In genomic region chr16:23258429-23258822, GRCm38 (mm10) we compare ENCODE assay signal across 13 mouse cellular contexts. TPM values are rescaled to one million over a fixed set of nuclear protein-coding genes. Genes with fewer than 3 reads are reported as not detected.
DNase-seq lines count a peak whose midpoint lies in the region; ATAC-seq and TF ChIP-seq lines count a peak whose summit lies in the region.
"Had no signal": no experiment of that assay in that cellular context is flagged by ENCODE, and none has a peak within 500 bp of the region (broad histone marks: within the 10 kb centered on the region; RNA-seq: fewer than 3 reads in every experiment).

No protein-coding gene starts in this region.

- WGBS in heart, embryonic 11.5 days (ENCODE audit: insufficient replicate concordance) = 7% methylated on average over 7 of the region's 7 CpGs
- WGBS in lung, postnatal 0 days = 26% methylated on average over 7 of the region's 7 CpGs
- WGBS in hindbrain, embryonic 13.5 days = 3% methylated on average over 7 of the region's 7 CpGs
- WGBS in midbrain, embryonic 16.5 days = 4% methylated on average over 7 of the region's 7 CpGs

- ATAC-seq in heart, embryonic 11.5 days (replicated peaks; ENCODE audit: insufficient number of reproducible peaks, low FRiP score, low TSS enrichment) = no peak
- ATAC-seq in lung, postnatal 0 days = no peak
- 0 out of 2 replicates have a peak, but pooled peaks have one; percentile 3 for ATAC-seq in hindbrain, embryonic 13.5 days (ENCODE audit: low FRiP score)
- ATAC-seq in midbrain, embryonic 16.5 days = peak; percentile 38; the same call in 1 of the 2 replicates

- no peaks in the 10 kb centered on the region for H3K36me3 ChIP-seq in heart, embryonic 11.5 days (ENCODE audit: control insufficient read depth, insufficient read depth, low read length)
- no peaks in the 10 kb centered on the region for H3K36me3 ChIP-seq in lung, postnatal 0 days (ENCODE audit: insufficient read depth, low read length)
- H3K36me3 ChIP-seq in hindbrain, embryonic 13.5 days = peaks cover 9% of the 10 kb centered on the region; the same call in 1 of the 2 replicates
- H3K36me3 ChIP-seq in midbrain, embryonic 16.5 days (ENCODE audit: control insufficient read depth, insufficient read depth, low read length) = no peaks in the 10 kb centered on the region
- H3K36me3 ChIP-seq: G1E had no signal

- H3K4me1 ChIP-seq in heart, embryonic 11.5 days (ENCODE audit: control insufficient read depth, insufficient read depth, low read length) = peaks cover 34% of the 10 kb centered on the region
- peaks cover 7% of the 10 kb centered on the region; the same call in 1 of the 2 replicates for H3K4me1 ChIP-seq in lung, postnatal 0 days (ENCODE audit: insufficient read depth, low read depth, low read length)
- H3K4me1 ChIP-seq in hindbrain, embryonic 13.5 days (replicated peaks) = peaks cover 55% of the 10 kb centered on the region
- H3K4me1 ChIP-seq in midbrain, embryonic 16.5 days (ENCODE audit: control insufficient read depth, insufficient read depth, low read length) = peaks cover 15% of the 10 kb centered on the region; the same call in 1 of the 2 replicates

- H3K9me3 ChIP-seq in heart, embryonic 11.5 days (replicated peaks; ENCODE audit: control insufficient read depth, low read length) = no peaks in the 10 kb centered on the region
- H3K9me3 ChIP-seq in lung, postnatal 0 days (ENCODE audit: low read length) = no peaks in the 10 kb centered on the region
- no peaks in the 10 kb centered on the region for H3K9me3 ChIP-seq in hindbrain, embryonic 13.5 days
- no peaks in the 10 kb centered on the region for H3K9me3 ChIP-seq in midbrain, embryonic 16.5 days (replicated peaks; ENCODE audit: control insufficient read depth, low read length, poor library complexity, severe bottlenecking)
- H3K9me3 ChIP-seq: G1E had no signal

- TF ChIP-seq CTCF in lung, postnatal 0 days (IDR thresholded peaks at IDR 0.05) = no peak

- H3K9ac ChIP-seq in heart, embryonic 11.5 days (ENCODE audit: low read depth, low read length) = no peak overlapping the region
- H3K9ac ChIP-seq in lung, postnatal 0 days (replicated peaks; ENCODE audit: low read depth) = no peak overlapping the region
- H3K9ac ChIP-seq in hindbrain, embryonic 13.5 days = no peak overlapping the region
- H3K9ac ChIP-seq in midbrain, embryonic 16.5 days (ENCODE audit: low read depth, low read length) = no peak overlapping the region

- TF ChIP-seq EP300 in lung, postnatal 0 days (IDR thresholded peaks at IDR 0.05) = no peak

- peak overlapping the region; percentile 70 for H3K27ac ChIP-seq in heart, embryonic 11.5 days (ENCODE audit: low read depth, low read length)
- peak overlapping the region; percentile 21; the same call in 1 of the 2 replicates for H3K27ac ChIP-seq in lung, postnatal 0 days (ENCODE audit: low read length)
- peak overlapping the region; percentile 36 for H3K27ac ChIP-seq in hindbrain, embryonic 13.5 days
- H3K27ac ChIP-seq in midbrain, embryonic 16.5 days (ENCODE audit: low read length) = no peak overlapping the region

- H3K4me3 ChIP-seq in heart, embryonic 11.5 days (ENCODE audit: low read depth, low read length) = no peak overlapping the region
- no peak overlapping the region for H3K4me3 ChIP-seq in lung, postnatal 0 days (ENCODE audit: low read depth, low read length)
- no peak overlapping the region for H3K4me3 ChIP-seq in hindbrain, embryonic 13.5 days
- no peak overlapping the region for H3K4me3 ChIP-seq in midbrain, embryonic 16.5 days (ENCODE audit: low read depth, low read length)
- H3K4me3 ChIP-seq: erythroblast, embryonic 14.5 days had no signal

- H3K4me2 ChIP-seq in heart, embryonic 11.5 days = peak overlapping the region; percentile 31; the same call in 1 of the 2 replicates
- H3K4me2 ChIP-seq in lung, postnatal 0 days (replicated peaks; ENCODE audit: low read depth, low read length) = no peak overlapping the region
- H3K4me2 ChIP-seq in hindbrain, embryonic 13.5 days = no peak overlapping the region
- H3K4me2 ChIP-seq in midbrain, embryonic 16.5 days (ENCODE audit: low read length) = no peak overlapping the region

- intact Hi-C loops in heart, postnatal 10 days (cut with DNase I) = no loop called here

- no peak for DNase-seq in heart, postnatal 10 days
- no peak for DNase-seq in lung, postnatal 0 days (ENCODE audit: low spot score)
- no peak for DNase-seq in lung, postnatal 14 days
- no peak for DNase-seq in left cerebral cortex, adult 8-10 months (ENCODE audit: low spot score in 2 of 2)
- no peak for DNase-seq in cerebellum, adult 18-20 months
- DNase-seq: cerebellum, adult 9-11 months; heart, postnatal 4 days; kidney, postnatal 25 days had no signal

- peaks cover 35% of the 10 kb centered on the region for H3K27me3 ChIP-seq in heart, embryonic 11.5 days (ENCODE audit: control insufficient read depth, insufficient read depth, low read length)
- H3K27me3 ChIP-seq in lung, postnatal 0 days (replicated peaks; ENCODE audit: insufficient read depth, low read length) = no peaks in the 10 kb centered on the region
- no peaks in the 10 kb centered on the region for H3K27me3 ChIP-seq in hindbrain, embryonic 13.5 days
- H3K27me3 ChIP-seq in midbrain, embryonic 16.5 days (ENCODE audit: control insufficient read depth, insufficient read depth, low read depth, low read length) = no peaks in the 10 kb centered on the region

RNA-seq across cellular contexts. Expression of gene St6gal1, which starts 33.9 kb away (rescaled TPM):
- polyA plus RNA-seq in heart, embryonic 11.5 days (2014; fragmentation: Nextera tagmentation; extraction: Ambion mirVana) = 16.3 and 18.5 TPM in 2 replicates
- 10 to 100 TPM; 14.4 to 17.9 TPM for total RNA-seq in heart, postnatal 10 days (2021)
- polyA plus RNA-seq in lung, postnatal 0 days (2015; fragmentation: Nextera tagmentation; extraction: Ambion mirVana) = 42.2 and 46.4 TPM in 2 replicates
- 38.9 and 41.6 TPM in 2 replicates for polyA plus RNA-seq in hindbrain, embryonic 13.5 days (2015; fragmentation: Nextera tagmentation; extraction: Ambion mirVana)
- 19.3 and 28.5 TPM in 2 replicates for polyA plus RNA-seq in midbrain, embryonic 16.5 days (2015; fragmentation: Nextera tagmentation; extraction: Ambion mirVana)
- total RNA-seq in left cerebral cortex, adult 8-10 months (2022) = 10 to 100 TPM; 14.9 to 20.4 (median 17.1) TPM
- polyA plus RNA-seq: erythroblast, embryonic 14.5 days had no signal

Comparison
In these comparisons a context has a peak if more than half of its experiments do, and no peak if none do; other contexts are left out.
1. ATAC-seq: peak in hindbrain, embryonic 13.5 days (single experiment) and midbrain, embryonic 16.5 days (single experiment); none in heart, embryonic 11.5 days (single experiment) and lung, postnatal 0 days (single experiment).